Mouse (Mus musculus): ENCODE results near the gene Tns1. TPM values are rescaled to one million over a fixed set of nuclear protein-coding genes. Genes with fewer than 3 reads are reported as not detected.
A peak's percentile ranks its signal among the peaks of the same experiment; 100 is the strongest.

The Tns1 gene
- polyA plus RNA-seq, 1 experiment from 2014 or later = 38.5 TPM

GRCm38 (mm10) chr1:74053068-74053467 lies 71.2 kb downstream of the Tns1 start:
- Histone ChIP-seq H3K4me1 (peaks cover 41% of the 10 kb centered on the region), H3K27me3 (no peaks in the 10 kb centered on the region)

DNA sequence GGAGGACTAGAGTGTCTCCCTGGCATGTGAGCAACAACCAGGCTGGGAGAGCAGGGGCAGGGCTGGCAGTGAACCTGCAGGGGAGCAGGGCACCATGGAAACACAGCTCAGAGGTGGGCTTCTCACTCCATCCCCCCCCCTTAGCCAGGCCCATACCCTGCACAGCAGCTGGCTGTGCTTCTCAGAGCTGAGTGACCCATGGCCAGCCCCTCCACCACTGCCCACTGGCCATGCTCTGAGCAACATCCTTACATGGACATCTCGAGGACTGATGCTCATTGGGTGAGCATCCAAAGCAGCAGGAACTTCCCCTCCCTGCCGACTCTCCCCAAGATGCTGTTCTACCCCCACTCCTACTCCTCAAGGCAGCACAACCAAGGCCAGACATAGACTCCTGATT lies 72.9 kb downstream of the Tns1 start:
- Histone ChIP-seq H3K4me2 (no peak overlapping the region), H3K4me1 (peaks cover 48% of the 10 kb centered on the region), H3K27ac (no peak overlapping the region), H3K9me3 (no peaks in the 10 kb centered on the region), H3K4me3 (no peak overlapping the region), H3K9ac (no peak overlapping the region), H3K27me3 (no peaks in the 10 kb centered on the region), H3K36me3 (no peaks in the 10 kb centered on the region)
- no peak for ATAC-seq (ENCODE audit: insufficient number of reproducible peaks, insufficient read depth, low FRiP score, low TSS enrichment, low read depth)
- 54% methylated on average over 2 of the region's 2 CpGs for WGBS

More at GRCm38 (mm10) chr1:74053068-74053467, 71.2 kb downstream of the Tns1 start:
- H3K4me2 ChIP-seq = no peak overlapping the region
- WGBS = 72% methylated on average over 2 of the region's 2 CpGs
- no peak overlapping the region for H3K27ac ChIP-seq
- H3K4me3 ChIP-seq = no peak overlapping the region
- no peak for ATAC-seq (ENCODE audit: insufficient number of reproducible peaks, insufficient read depth, low FRiP score, low TSS enrichment, low read depth)
- H3K9ac ChIP-seq = no peak overlapping the region
- no peaks in the 10 kb centered on the region for H3K36me3 ChIP-seq
- H3K9me3 ChIP-seq = no peaks in the 10 kb centered on the region

DNA sequence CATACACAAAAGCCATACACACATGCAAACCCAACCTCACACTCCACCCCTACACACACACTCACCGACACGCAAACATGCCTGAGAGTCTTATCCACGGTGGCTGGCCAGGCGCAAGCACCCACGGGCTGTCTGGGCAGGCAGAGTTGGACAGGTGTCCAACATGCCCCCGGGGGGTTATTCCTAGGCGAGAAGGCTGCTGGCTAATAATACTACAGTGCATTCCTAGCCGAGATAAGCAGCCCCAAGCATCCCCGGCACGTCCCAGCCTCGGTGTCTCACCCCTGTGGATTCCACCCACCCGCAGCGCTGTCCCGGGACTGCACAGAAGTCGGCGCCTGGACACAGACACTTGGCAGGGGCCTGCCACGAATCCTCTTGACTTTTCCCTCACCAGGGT lies 74.8 kb downstream of the Tns1 start:
- H3K27ac ChIP-seq = no peak overlapping the region
- H3K4me2 ChIP-seq = no peak overlapping the region
- H3K4me3 ChIP-seq = no peak overlapping the region
- no peak for ATAC-seq (ENCODE audit: insufficient number of reproducible peaks, insufficient read depth, low FRiP score, low TSS enrichment, low read depth)
- H3K27me3 ChIP-seq = no peaks in the 10 kb centered on the region
- H3K36me3 ChIP-seq = no peaks in the 10 kb centered on the region
- H3K4me1 ChIP-seq = peaks cover 48% of the 10 kb centered on the region
- H3K9me3 ChIP-seq = no peaks in the 10 kb centered on the region
- 72% methylated on average over 17 of the region's 17 CpGs for WGBS
- H3K9ac ChIP-seq = no peak overlapping the region

DNA sequence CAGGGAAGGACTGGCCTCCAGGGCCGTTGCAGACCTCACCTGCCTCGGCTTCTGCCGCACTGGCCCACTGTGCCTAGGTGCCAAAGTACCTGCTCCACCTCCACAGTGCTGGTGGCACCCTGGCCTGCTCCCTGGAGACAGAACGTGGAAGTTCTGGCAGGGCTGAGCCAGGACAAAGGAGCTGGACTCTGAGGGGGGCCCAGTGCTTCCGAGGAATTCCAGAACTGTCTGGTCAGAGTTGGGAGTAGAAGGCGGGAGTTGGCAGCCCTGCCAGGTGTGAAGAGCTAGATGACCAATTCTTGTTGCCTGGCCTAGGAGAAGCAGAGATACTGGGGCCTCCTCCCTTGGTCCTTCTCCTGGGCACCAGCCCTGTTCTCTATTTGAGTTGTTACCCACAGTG lies 76.5 kb downstream of the Tns1 start:
- Histone ChIP-seq H3K36me3 (no peaks in the 10 kb centered on the region), H3K4me2 (no peak overlapping the region), H3K9me3 (no peaks in the 10 kb centered on the region), H3K9ac (no peak overlapping the region), H3K4me1 (peaks cover 48% of the 10 kb centered on the region), H3K4me3 (no peak overlapping the region), H3K27me3 (no peaks in the 10 kb centered on the region), H3K27ac (no peak overlapping the region)
- 76% methylated on average over 6 of the region's 6 CpGs for WGBS
- no peak for ATAC-seq (ENCODE audit: insufficient number of reproducible peaks, insufficient read depth, low FRiP score, low TSS enrichment, low read depth)

- H3K27ac ChIP-seq = no peak overlapping the region
- no peaks in the 10 kb centered on the region for H3K36me3 ChIP-seq
- ATAC-seq (ENCODE audit: insufficient number of reproducible peaks, insufficient read depth, low FRiP score, low TSS enrichment, low read depth) = no peak
- no peak overlapping the region for H3K4me3 ChIP-seq
- no peaks in the 10 kb centered on the region for H3K27me3 ChIP-seq
- H3K9ac ChIP-seq = 0 out of 2 replicates have a peak overlapping the region, but pooled peaks have one; percentile 6
- H3K4me2 ChIP-seq = no peak overlapping the region
- H3K9me3 ChIP-seq = no peaks in the 10 kb centered on the region
- WGBS = 71% methylated on average over 2 of the region's 2 CpGs
- peaks cover 48% of the 10 kb centered on the region for H3K4me1 ChIP-seq
Observed at GRCm38 (mm10) chr1:74047311-74047710, 76.9 kb downstream of the Tns1 start.

DNA sequence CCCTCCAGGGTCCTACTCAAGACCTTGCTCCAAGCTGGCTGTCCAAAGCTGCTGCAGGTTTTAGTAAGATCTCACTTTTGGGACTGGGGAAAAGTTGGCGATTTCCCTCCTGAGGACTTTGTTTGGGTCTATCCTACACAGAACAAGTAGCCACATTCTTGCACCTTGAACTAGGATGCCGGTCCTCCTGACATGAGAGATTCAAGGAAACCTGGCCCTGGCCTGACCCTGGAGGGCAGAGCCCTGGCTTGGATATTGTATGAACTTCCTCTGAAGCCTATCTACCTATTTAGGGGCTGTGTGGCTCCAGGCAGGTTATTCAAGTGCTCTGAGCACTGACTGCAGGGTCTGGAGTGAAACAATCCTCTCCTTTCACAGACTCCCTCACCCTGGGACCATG lies 79.2 kb downstream of the Tns1 start:
- 89% methylated on average over 2 of the region's 2 CpGs for WGBS
- H3K9me3 ChIP-seq = no peaks in the 10 kb centered on the region
- H3K27me3 ChIP-seq = no peaks in the 10 kb centered on the region
- no peaks in the 10 kb centered on the region for H3K36me3 ChIP-seq
- no peak overlapping the region for H3K9ac ChIP-seq
- ATAC-seq (ENCODE audit: insufficient number of reproducible peaks, insufficient read depth, low FRiP score, low TSS enrichment, low read depth) = no peak
- H3K4me1 ChIP-seq = peaks cover 67% of the 10 kb centered on the region
- no peak overlapping the region for H3K4me2 ChIP-seq
- H3K4me3 ChIP-seq = no peak overlapping the region
- no peak overlapping the region for H3K27ac ChIP-seq

DNA sequence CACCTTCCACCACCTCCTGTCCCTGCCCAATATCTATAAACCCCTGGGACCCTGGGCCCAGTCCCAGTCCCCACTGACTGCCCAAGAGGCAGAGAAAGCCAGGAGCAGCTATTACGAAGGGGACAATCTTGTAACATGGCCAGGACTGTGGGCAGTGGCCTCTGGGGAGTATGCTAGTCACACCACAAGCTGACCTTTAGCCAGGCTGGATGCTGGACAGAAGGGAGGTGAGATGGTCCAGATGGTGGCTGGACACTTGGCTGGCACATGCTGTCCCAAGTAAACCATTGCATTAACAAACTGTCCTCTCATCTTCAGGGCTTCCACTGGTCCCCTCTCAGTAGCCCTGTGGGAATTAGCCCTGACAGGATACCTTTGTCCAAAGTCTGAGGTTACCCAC lies 79.8 kb downstream of the Tns1 start:
- H3K4me2 ChIP-seq = no peak overlapping the region
- peaks cover 67% of the 10 kb centered on the region for H3K4me1 ChIP-seq
- H3K9ac ChIP-seq = no peak overlapping the region
- 74% methylated on average over 1 of the region's 1 CpGs for WGBS
- H3K27me3 ChIP-seq = no peaks in the 10 kb centered on the region
- no peak overlapping the region for H3K4me3 ChIP-seq
- H3K27ac ChIP-seq = no peak overlapping the region
- no peaks in the 10 kb centered on the region for H3K9me3 ChIP-seq
- ATAC-seq (ENCODE audit: insufficient number of reproducible peaks, insufficient read depth, low FRiP score, low TSS enrichment, low read depth) = no peak
- no peaks in the 10 kb centered on the region for H3K36me3 ChIP-seq

DNA sequence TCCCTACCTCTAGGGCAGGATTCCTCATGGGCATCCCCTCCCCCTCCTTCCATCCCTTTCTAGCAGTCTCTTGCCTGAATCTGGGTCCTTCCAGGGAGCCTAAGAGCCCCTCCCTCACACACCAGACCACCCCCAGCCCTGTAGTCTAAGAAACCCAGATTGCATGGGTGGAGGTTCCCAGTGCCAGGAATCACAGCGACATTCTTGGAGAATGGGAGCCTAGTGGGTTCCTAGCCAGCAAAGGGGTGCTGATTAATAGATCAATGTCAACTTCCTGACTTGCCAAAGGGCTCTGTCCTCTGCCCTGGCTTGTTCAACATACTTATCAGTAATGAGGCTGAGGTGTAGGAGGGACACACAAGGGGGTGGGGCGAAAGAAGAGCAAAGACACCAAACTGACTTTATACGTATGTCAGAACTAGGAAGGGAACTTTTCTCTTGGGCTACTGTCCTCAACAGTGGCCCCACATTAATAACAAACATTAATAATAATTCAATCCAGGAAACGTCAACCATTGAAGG lies 80.6 kb downstream of the Tns1 start:
- Histone ChIP-seq H3K27me3 (no peaks in the 10 kb centered on the region), H3K9me3 (no peaks in the 10 kb centered on the region), H3K36me3 (no peaks in the 10 kb centered on the region), H3K4me2 (peak overlapping the region; percentile 11; the same call in 1 of the 2 replicates), H3K27ac (peak overlapping the region; percentile 85), H3K4me3 (no peak overlapping the region), H3K4me1 (peaks cover 71% of the 10 kb centered on the region), H3K9ac (peak overlapping the region; percentile 46; the same call in 1 of the 2 replicates)
- no peak for ATAC-seq (ENCODE audit: insufficient number of reproducible peaks, insufficient read depth, low FRiP score, low TSS enrichment, low read depth)
- 55% methylated on average over 4 of the region's 4 CpGs for WGBS

DNA sequence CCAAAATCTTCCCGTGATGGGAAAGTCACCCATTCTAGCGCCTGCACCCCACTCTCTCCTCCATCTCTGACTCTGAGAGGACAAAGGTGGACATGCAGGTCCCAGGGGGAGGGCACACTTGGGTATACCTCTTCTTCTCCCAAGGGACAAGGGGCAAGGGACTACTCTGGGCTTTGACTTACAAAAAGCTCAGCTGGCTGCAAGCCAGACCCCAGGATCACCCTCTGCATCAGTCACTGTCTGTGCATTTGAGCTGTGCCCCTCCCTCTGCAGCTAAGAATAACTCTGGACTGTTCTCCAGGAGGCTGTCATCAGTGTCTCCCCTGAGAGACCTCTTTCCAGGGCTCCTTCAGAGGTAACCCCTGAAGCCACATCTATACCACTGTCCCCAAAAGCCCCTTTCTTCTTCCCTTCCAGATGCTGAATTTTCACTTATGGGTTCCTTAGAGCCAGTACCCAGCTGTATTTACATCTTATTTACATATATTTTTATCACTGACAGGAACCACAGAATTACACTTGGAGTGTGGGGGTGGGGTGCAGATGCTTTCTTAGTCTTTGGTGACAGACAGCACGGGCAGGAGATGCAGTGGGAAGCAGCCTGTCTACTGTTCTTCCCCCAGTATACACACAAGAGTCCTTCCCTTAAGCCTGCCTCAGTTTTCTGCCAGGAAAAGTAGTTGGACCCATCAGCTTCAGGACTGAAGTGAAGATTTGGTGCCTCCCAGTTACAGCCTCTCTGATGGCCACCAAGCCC lies 81.4 kb downstream of the Tns1 start:
- peaks cover 72% of the 10 kb centered on the region for H3K4me1 ChIP-seq

DNA sequence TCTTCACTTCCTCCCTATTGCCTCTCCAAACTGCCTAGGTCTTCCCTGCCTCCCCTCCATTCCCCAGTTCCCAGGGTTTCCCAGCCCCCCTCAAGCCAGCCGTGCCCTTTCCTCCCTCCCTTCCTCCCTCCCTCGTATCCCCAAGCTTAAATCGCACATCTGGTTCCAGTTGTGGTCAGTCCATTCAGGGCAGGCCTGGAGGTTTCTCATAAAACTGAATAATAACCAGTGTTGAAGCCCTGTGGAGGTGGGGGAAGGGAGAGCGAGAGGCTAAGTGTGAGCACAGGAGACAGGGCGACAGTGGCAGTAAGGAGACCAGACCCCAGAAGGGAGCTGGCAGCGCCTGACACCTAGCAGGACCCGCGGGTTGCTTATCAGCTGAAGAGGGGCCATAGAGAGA lies 82.6 kb downstream of the Tns1 start:
- H3K4me3 ChIP-seq = no peak overlapping the region
- no peaks in the 10 kb centered on the region for H3K27me3 ChIP-seq
- H3K9ac ChIP-seq = no peak overlapping the region
- WGBS = 20% methylated on average over 8 of the region's 8 CpGs
- peaks cover 71% of the 10 kb centered on the region for H3K4me1 ChIP-seq
- peak overlapping the region; percentile 43 for H3K4me2 ChIP-seq
- peak overlapping the region; percentile 85 for H3K27ac ChIP-seq
- peak; percentile 72 for ATAC-seq (ENCODE audit: insufficient number of reproducible peaks, insufficient read depth, low FRiP score, low TSS enrichment, low read depth)
- no peaks in the 10 kb centered on the region for H3K36me3 ChIP-seq
- no peaks in the 10 kb centered on the region for H3K9me3 ChIP-seq

More for the DNA sequence above, 81.4 kb downstream of the Tns1 start:
- Histone ChIP-seq H3K9me3 (no peaks in the 10 kb centered on the region), H3K27me3 (no peaks in the 10 kb centered on the region), H3K36me3 (no peaks in the 10 kb centered on the region), H3K27ac (peak overlapping the region; percentile 85), H3K4me3 (no peak overlapping the region), H3K4me2 (peak overlapping the region; percentile 11; the same call in 1 of the 2 replicates), H3K9ac (peak overlapping the region; percentile 46)
- ATAC-seq (ENCODE audit: insufficient number of reproducible peaks, insufficient read depth, low FRiP score, low TSS enrichment, low read depth) = no peak
- 50% methylated on average over 3 of the region's 3 CpGs for WGBS

- ATAC-seq (ENCODE audit: insufficient number of reproducible peaks, insufficient read depth, low FRiP score, low TSS enrichment, low read depth) = no peak
Observed at GRCm38 (mm10) chr1:74041178-74041577, 83.1 kb downstream of the Tns1 start.

More at GRCm38 (mm10) chr1:74041178-74041577, 83.1 kb downstream of the Tns1 start:
- Histone ChIP-seq H3K4me2 (peak overlapping the region; percentile 43), H3K27ac (peak overlapping the region; percentile 85), H3K9ac (0 out of 2 replicates have a peak overlapping the region, but pooled peaks have one; percentile 11), H3K9me3 (no peaks in the 10 kb centered on the region), H3K4me1 (peaks cover 75% of the 10 kb centered on the region), H3K4me3 (no peak overlapping the region), H3K27me3 (no peaks in the 10 kb centered on the region), H3K36me3 (no peaks in the 10 kb centered on the region)
- 58% methylated on average over 7 of the region's 7 CpGs for WGBS
